Mouse (Mus musculus): ENCODE data around the gene Dse.

The Dse gene

GRCm38 (mm10) chr10:34131356-34131755, 76.2 kb downstream of the Dse start:
- no peak for DNase-seq (ENCODE audit: low spot score)

GRCm38 (mm10) chr10:34128391-34128790, 79.1 kb downstream of the Dse start:
- DNase-seq (ENCODE audit: low spot score) = no peak

GRCm38 (mm10) chr10:34127392-34128378, 79.8 kb downstream of the Dse start, which contains the start of gene Calhm6:
Gene Calhm6, minus strand, starts transcription at chr10:34127984.
- DNase-seq (ENCODE audit: low spot score) = no peak

- no peak for DNase-seq (ENCODE audit: low spot score)
Observed at GRCm38 (mm10) chr10:34118421-34118820, 89.1 kb downstream of the Dse start.

GRCm38 (mm10) chr10:34117770-34118169, 89.7 kb downstream of the Dse start:
- no peak for DNase-seq (ENCODE audit: low spot score)

GRCm38 (mm10) chr10:34117131-34117530, 90.4 kb downstream of the Dse start:
- no peak for DNase-seq (ENCODE audit: low spot score)

GRCm38 (mm10) chr10:34111964-34112738, 95.4 kb downstream of the Dse start:
- no peak for DNase-seq (ENCODE audit: low spot score)

- DNase-seq (ENCODE audit: low spot score) = no peak
Observed at GRCm38 (mm10) chr10:34110863-34111465, 96.6 kb downstream of the Dse start.

Data from layer of hippocampus, adult 9-10 months (tissue).